In the genomic region with DNA sequence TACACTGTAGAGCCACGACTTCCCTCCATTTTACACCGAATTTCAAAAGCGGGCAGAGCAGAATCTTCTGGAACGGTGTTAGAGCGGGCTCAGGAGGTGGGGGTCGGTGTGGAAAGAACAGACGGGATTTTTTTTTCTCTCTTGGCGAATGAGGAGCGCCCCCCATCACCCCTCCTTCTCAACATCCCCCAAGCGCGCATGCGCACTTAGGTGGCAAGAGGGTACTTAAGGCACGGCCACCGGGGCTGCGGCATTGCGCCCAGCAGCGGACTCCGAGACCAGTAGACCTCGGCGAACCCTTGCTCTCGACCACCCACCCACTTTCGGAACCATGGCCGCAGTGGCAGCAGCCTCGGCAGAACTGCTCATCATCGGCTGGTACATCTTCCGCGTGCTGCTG, we compare ENCODE assay signal across 8 mouse cellular contexts. TPM values are rescaled to one million over a fixed set of nuclear protein-coding genes. Genes with fewer than 3 reads are reported as not detected.
DNase-seq lines count a peak whose midpoint lies in the region; ATAC-seq lines count a peak whose summit lies in the region.

TSS of gene Nnat (plus strand) at position 221 of the 400 bp plus-strand sequence.

- peaks cover 44% of the 10 kb centered on the region for H3K36me3 ChIP-seq in heart, embryonic 16.5 days (ENCODE audit: control insufficient read depth, insufficient read depth)
- peaks cover 90% of the 10 kb centered on the region for H3K36me3 ChIP-seq in limb, embryonic 10.5 days
- peaks cover 16% of the 10 kb centered on the region for H3K36me3 ChIP-seq in neural tube, embryonic 11.5 days (ENCODE audit: control insufficient read depth, insufficient read depth, low read length)

- H3K27ac ChIP-seq in heart, embryonic 16.5 days (ENCODE audit: low read length): no peak within 1 kb of the TSS
- peak within 1 kb of the TSS; percentile 92 for H3K27ac ChIP-seq in limb, embryonic 10.5 days
- H3K27ac ChIP-seq in neural tube, embryonic 11.5 days (ENCODE audit: low read depth, low read length): peak within 1 kb of the TSS; percentile 84

- H3K4me1 ChIP-seq in heart, embryonic 16.5 days (ENCODE audit: control insufficient read depth, insufficient read depth, low read length): peaks cover 25% of the 10 kb centered on the region
- peaks cover 78% of the 10 kb centered on the region for H3K4me1 ChIP-seq in limb, embryonic 10.5 days
- H3K4me1 ChIP-seq in neural tube, embryonic 11.5 days (ENCODE audit: control insufficient read depth, insufficient read depth, low read length): peaks cover 4% of the 10 kb centered on the region; the same call in 1 of the 2 replicates

- peaks cover 27% of the 10 kb centered on the region for H3K9me3 ChIP-seq in heart, embryonic 16.5 days (replicated peaks; ENCODE audit: control insufficient read depth, low read length)
- H3K9me3 ChIP-seq in limb, embryonic 10.5 days (replicated peaks): peaks cover 34% of the 10 kb centered on the region
- H3K9me3 ChIP-seq in neural tube, embryonic 11.5 days (ENCODE audit: control insufficient read depth, low read length): peaks cover 8% of the 10 kb centered on the region

- H3K4me3 ChIP-seq in heart, embryonic 16.5 days (ENCODE audit: low read length): peak within 1 kb of the TSS; percentile 57
- H3K4me3 ChIP-seq in limb, embryonic 10.5 days: peak within 1 kb of the TSS; percentile 67
- peak within 1 kb of the TSS; percentile 54 for H3K4me3 ChIP-seq in neural tube, embryonic 11.5 days (ENCODE audit: low read depth, low read length)

- WGBS in heart, embryonic 16.5 days: 54% methylated on average over 27 of the region's 27 CpGs
- WGBS in limb, embryonic 10.5 days: 59% methylated on average over 27 of the region's 27 CpGs
- 60% methylated on average over 27 of the region's 27 CpGs for WGBS in neural tube, embryonic 11.5 days

- H3K27me3 ChIP-seq in heart, embryonic 16.5 days (ENCODE audit: control insufficient read depth, insufficient read depth, low read length): no peaks in the 10 kb centered on the region
- H3K27me3 ChIP-seq in limb, embryonic 10.5 days (ENCODE audit: low read depth, poor library complexity, severe bottlenecking): no peaks in the 10 kb centered on the region
- no peaks in the 10 kb centered on the region for H3K27me3 ChIP-seq in neural tube, embryonic 11.5 days (ENCODE audit: control insufficient read depth, insufficient read depth, low read length)

- ATAC-seq in frontal cortex, adult (ENCODE audit: low TSS enrichment): no peak
- ATAC-seq in heart, embryonic 16.5 days (replicated peaks; ENCODE audit: extremely low read depth, insufficient read depth, low FRiP score): no peak
- peak; percentile 38; the same call in 1 of the 2 replicates for ATAC-seq in neural tube, embryonic 11.5 days (ENCODE audit: insufficient read depth, low FRiP score, low TSS enrichment)

- H3K9ac ChIP-seq in heart, embryonic 16.5 days (ENCODE audit: low read length): peak within 1 kb of the TSS; percentile 67
- H3K9ac ChIP-seq in neural tube, embryonic 11.5 days (ENCODE audit: low read length): peak within 1 kb of the TSS; percentile 85

- H3K4me2 ChIP-seq in heart, embryonic 16.5 days (ENCODE audit: low read depth, low read length): peak within 1 kb of the TSS; percentile 85
- H3K4me2 ChIP-seq in neural tube, embryonic 11.5 days (ENCODE audit: low read depth): peak within 1 kb of the TSS; percentile 69

- DNase-seq in frontal cortex, adult 2 months (ENCODE audit: extremely low spot score in 1 of 2, low spot score in 1 of 2): peak in 1 of 2 experiments; percentile 46
- DNase-seq in urinary bladder, adult 2 months (ENCODE audit: low spot score): no peak
- no peak for DNase-seq in urinary bladder, adult 18-20 months (ENCODE audit: low spot score in 2 of 2)
- DNase-seq in limb, embryonic 10.5 days (ENCODE audit: low spot score): peak; percentile 90
- DNase-seq in neural tube, embryonic 11.5 days (ENCODE audit: low spot score): peak; percentile 89
- no peak for DNase-seq in B cell, adult 2 months

RNA-seq across cellular contexts. Expression of gene Nnat, which starts in this region (rescaled TPM):
- 370 and 428 TPM in 2 replicates for polyA plus RNA-seq in frontal cortex, adult 2 months (2012; rRNA removed)
- polyA plus RNA-seq in urinary bladder, adult 2 months (2012; rRNA removed): 7.4 and 28.8 TPM in 2 replicates
- 41.5 and 80.2 TPM in 2 replicates for polyA plus RNA-seq in heart, embryonic 16.5 days (2015; fragmentation: Nextera tagmentation; extraction: Ambion mirVana)
- 2,112 and 2,427 TPM in 2 replicates for polyA plus RNA-seq in limb, embryonic 10.5 days (2016; fragmentation: Nextera tagmentation; extraction: Ambion mirVana)
- polyA plus RNA-seq in neural tube, embryonic 11.5 days (2014; fragmentation: Nextera tagmentation; extraction: Ambion mirVana): 1,357 and 1,505 TPM in 2 replicates

Comparison
In these comparisons a context has a peak if more than half of its experiments do, and no peak if none do; other contexts are left out.
1. DNase-seq: peak in limb, embryonic 10.5 days (single experiment) and neural tube, embryonic 11.5 days (single experiment); none in urinary bladder, adult 2 months (single experiment), urinary bladder, adult 18-20 months (0 of 2) and B cell, adult 2 months (0 of 2).
2. Peak in every context shown above with its lines, with median percentiles within 50 percentile points of each other: H3K4me3 ChIP-seq.